In the genomic region with DNA sequence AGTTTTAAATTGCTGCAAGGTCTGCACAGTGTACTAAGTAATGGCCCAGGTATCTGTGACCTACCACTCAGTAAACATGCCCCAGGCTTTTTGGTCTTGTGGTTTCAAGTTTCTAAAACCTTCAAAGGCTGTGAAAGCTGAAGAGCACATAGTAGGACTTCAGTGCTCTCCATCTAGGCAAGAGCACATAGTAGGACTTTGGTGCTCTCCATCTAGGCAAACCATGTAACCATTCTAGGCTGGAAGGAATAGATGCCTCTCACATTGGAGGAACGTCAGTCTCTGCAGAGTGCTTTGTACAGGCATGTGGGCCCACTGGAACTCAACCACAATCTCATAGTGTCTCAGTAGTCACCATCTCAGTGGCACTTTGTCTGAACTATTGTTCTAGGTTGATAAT, we compare ENCODE assay signal across 1 mouse cellular context.
TF ChIP-seq lines count a peak whose summit lies in the region.

No protein-coding gene starts in this region.

TF ChIP-seq in CH12.LX, 34 proteins besides CTCF, POLR2A, EP300 and RAD21 (continued from another document):
- no peak for TF ChIP-seq ETS1 (conservative IDR thresholded peaks at IDR 0.05; ENCODE audit: low read depth, low read length)
- no peak for TF ChIP-seq TCF12 (IDR thresholded peaks at IDR 0.05; ENCODE audit: low read depth, low read length)
- no peak for TF ChIP-seq NELFE (IDR thresholded peaks at IDR 0.05; ENCODE audit: low read depth, low read length)
- TF ChIP-seq POLR2AphosphoS2 (IDR thresholded peaks at IDR 0.05; ENCODE audit: low read depth, low read length), result 0 out of 2 replicates have a peak, but pooled peaks have one; percentile 56
- no peak for TF ChIP-seq ZMIZ1 (IDR thresholded peaks at IDR 0.05; ENCODE audit: low read depth, low read length)
